Mouse (Mus musculus): Measurements from ENCODE around the gene Gdf11. TPM values are rescaled to one million over a fixed set of nuclear protein-coding genes. Genes with fewer than 3 reads are reported as not detected.

Gene Gdf11
- total and polyA plus RNA-seq, 3 experiments: 3.4 to 7.3 (median 4.5) TPM

GRCm38 (mm10) chr10:128870341-128870740 lies 21.2 kb downstream of the Gdf11 start:
- dilution Hi-C loops (cut with MboI; ENCODE audit: extremely low pct_ligation_motif_present, extremely low pct_unique_long_range_greater_than_20kb, low sequenced_read_pairs) (no loop called here), in situ Hi-C loops (cut with MboI; ENCODE audit: low pct_ligation_motif_present, low pct_unique_long_range_greater_than_20kb, low sequenced_read_pairs) (no loop called here)
- Histone ChIP-seq H3K4me3 (replicated peaks in 1 of 3; ENCODE audit: low read depth in 2 of 3, low read length in 2 of 3, poor library complexity in 1 of 3) (no peak overlapping the region), H3K79me2 (replicated peaks; ENCODE audit: control insufficient read depth, extremely low read depth, insufficient read depth, poor library complexity, severe bottlenecking) (no peaks in the 10 kb centered on the region; the same call in 1 of the 2 replicates), H3K27me3 (replicated peaks) (no peaks in the 10 kb centered on the region), H3K4me1 (ENCODE audit: control insufficient read depth in 1 of 2, insufficient read depth in 2 of 2) (peaks cover 0 to 3% of the 10 kb centered on the region in 2 experiments; a peak in 1 of 4 replicates), H3K36me3 (replicated peaks in 1 of 2; ENCODE audit: control insufficient read depth in 1 of 2, insufficient read depth in 1 of 2, low read length in 1 of 2) (peaks cover 45 to 83% of the 10 kb centered on the region in 2 experiments), H3K9ac (ENCODE audit: insufficient read depth, low read depth) (no peak overlapping the region), H3K9me3 (replicated peaks; ENCODE audit: low read length) (no peaks in the 10 kb centered on the region), H3K27ac (ENCODE audit: insufficient read depth, low read depth) (no peak overlapping the region), H3K4me2 (ENCODE audit: insufficient read depth, low read depth, poor library complexity, severe bottlenecking) (no peak overlapping the region)
- no peak for TF ChIP-seq TCF12 (IDR thresholded peaks at IDR 0.05; ENCODE audit: low read depth, low read length)
- no peak for TF ChIP-seq MAFK (IDR thresholded peaks at IDR 0.05; ENCODE audit: insufficient replicate concordance, low read length)
- no peak for TF ChIP-seq BHLHE40 (IDR thresholded peaks at IDR 0.05; ENCODE audit: low read depth, low read length)
- TF ChIP-seq SIN3A (IDR thresholded peaks at IDR 0.05; ENCODE audit: low read length): no peak
- TF ChIP-seq ZMIZ1 (IDR thresholded peaks at IDR 0.05; ENCODE audit: low read depth, low read length): no peak
- no peak for TF ChIP-seq CHD2 (IDR thresholded peaks at IDR 0.05; ENCODE audit: low read length)
- TF ChIP-seq POLR2AphosphoS2 (IDR thresholded peaks at IDR 0.05; ENCODE audit: low read depth, low read length): no peak
- no peak for TF ChIP-seq HCFC1 (IDR thresholded peaks at IDR 0.05; ENCODE audit: low read depth, low read length)
- TF ChIP-seq MAZ (IDR thresholded peaks at IDR 0.05; ENCODE audit: low read depth, low read length): no peak
- TF ChIP-seq EP300 (IDR thresholded peaks at IDR 0.05; ENCODE audit: low read length): no peak
- no peak for TF ChIP-seq ZKSCAN1 (IDR thresholded peaks at IDR 0.05; ENCODE audit: borderline replicate concordance, low read depth, low read length)
- no peak for TF ChIP-seq MXI1 (IDR thresholded peaks at IDR 0.05; ENCODE audit: low read depth, low read length)
- TF ChIP-seq IRF4 (IDR thresholded peaks at IDR 0.05; ENCODE audit: low read depth, low read length): no peak
- DNase-seq (ENCODE audit: extremely low read depth): no peak

GRCm38 (mm10) chr10:128866518-128866917 lies 25.0 kb downstream of the Gdf11 start:
- dilution Hi-C loops (cut with MboI; ENCODE audit: extremely low pct_ligation_motif_present, extremely low pct_unique_long_range_greater_than_20kb, low sequenced_read_pairs) (no loop called here), in situ Hi-C loops (cut with MboI; ENCODE audit: low pct_ligation_motif_present, low pct_unique_long_range_greater_than_20kb, low sequenced_read_pairs) (no loop called here)
- TF ChIP-seq MEF2A (IDR thresholded peaks at IDR 0.05; ENCODE audit: borderline replicate concordance, low read depth, low read length): no peak
- TF ChIP-seq NELFE (IDR thresholded peaks at IDR 0.05; ENCODE audit: low read depth, low read length): no peak
- no peak for TF ChIP-seq ZKSCAN1 (IDR thresholded peaks at IDR 0.05; ENCODE audit: borderline replicate concordance, low read depth, low read length)
- TF ChIP-seq CTCF (conservative IDR thresholded peaks at IDR 0.05 in 1 of 2, IDR thresholded peaks at IDR 0.05 in 1 of 2; ENCODE audit: low read depth in 2 of 2, low read length in 2 of 2): no peak
- no peak for TF ChIP-seq UBTF (IDR thresholded peaks at IDR 0.05; ENCODE audit: low read depth, low read length)
- no peak for TF ChIP-seq SIN3A (IDR thresholded peaks at IDR 0.05; ENCODE audit: low read length)
- TF ChIP-seq SMC3 (IDR thresholded peaks at IDR 0.05; ENCODE audit: low read depth, low read length): no peak
- no peak for TF ChIP-seq TCF12 (IDR thresholded peaks at IDR 0.05; ENCODE audit: low read depth, low read length)
- TF ChIP-seq ZMIZ1 (IDR thresholded peaks at IDR 0.05; ENCODE audit: low read depth, low read length): no peak
- no peak for TF ChIP-seq USF1 (IDR thresholded peaks at IDR 0.05; ENCODE audit: low read depth, low read length)
- TF ChIP-seq GABPA (IDR thresholded peaks at IDR 0.05; ENCODE audit: insufficient replicate concordance, low read depth, low read length): no peak
- no peak for TF ChIP-seq MAZ (IDR thresholded peaks at IDR 0.05; ENCODE audit: low read depth, low read length)
- no peak for TF ChIP-seq MYC (IDR thresholded peaks at IDR 0.05; ENCODE audit: low read depth, low read length)
- no peak for TF ChIP-seq POLR2AphosphoS2 (IDR thresholded peaks at IDR 0.05; ENCODE audit: low read depth, low read length)
- TF ChIP-seq HCFC1 (IDR thresholded peaks at IDR 0.05; ENCODE audit: low read depth, low read length): no peak
- no peak for TF ChIP-seq EP300 (IDR thresholded peaks at IDR 0.05; ENCODE audit: low read length)
- no peak for TF ChIP-seq PAX5 (IDR thresholded peaks at IDR 0.05; ENCODE audit: low read length)
- TF ChIP-seq ZNF384 (IDR thresholded peaks at IDR 0.05; ENCODE audit: low read depth, low read length): no peak
- TF ChIP-seq IRF4 (IDR thresholded peaks at IDR 0.05; ENCODE audit: low read depth, low read length): no peak
- H3K9ac ChIP-seq (ENCODE audit: insufficient read depth, low read depth): no peak overlapping the region
- H3K27me3 ChIP-seq (replicated peaks): no peaks in the 10 kb centered on the region
- H3K36me3 ChIP-seq (replicated peaks in 1 of 2; ENCODE audit: control insufficient read depth in 1 of 2, insufficient read depth in 1 of 2, low read length in 1 of 2): peaks cover 31 to 76% of the 10 kb centered on the region in 2 experiments
- H3K27ac ChIP-seq (ENCODE audit: insufficient read depth, low read depth): no peak overlapping the region
- no peaks in the 10 kb centered on the region for H3K9me3 ChIP-seq (replicated peaks; ENCODE audit: low read length)
- H3K4me2 ChIP-seq (ENCODE audit: insufficient read depth, low read depth, poor library complexity, severe bottlenecking): no peak overlapping the region
- no peak overlapping the region for H3K4me3 ChIP-seq (replicated peaks in 1 of 3; ENCODE audit: low read depth in 2 of 3, low read length in 2 of 3, poor library complexity in 1 of 3)
- no peak for DNase-seq (ENCODE audit: extremely low read depth)
- no peaks in the 10 kb centered on the region; the same call in 1 of the 2 replicates for H3K79me2 ChIP-seq (replicated peaks; ENCODE audit: control insufficient read depth, extremely low read depth, insufficient read depth, poor library complexity, severe bottlenecking)
- peaks cover 0 to 16% of the 10 kb centered on the region in 2 experiments; a peak in 1 of 4 replicates for H3K4me1 ChIP-seq (ENCODE audit: control insufficient read depth in 1 of 2, insufficient read depth in 2 of 2)

Measured in CH12.LX (cell line).